Mouse (Mus musculus) spleen, adult 18-20 months (tissue): Measurements from ENCODE around the gene Rabl6.

Experiments used
- DNase-seq, 2 experiments: peaks; one replicate each; pipeline ENCODE4 v3.0.0; 2022; ENCODE audit warnings: mixed read lengths in 2 of 2

Gene Rabl6

GRCm38 (mm10) chr2:25607761-25608622, at the start of gene Rabl6:
Gene Rabl6, minus strand, starts transcription at chr2:25608521.
- peak; percentile 75 to 86 for DNase-seq

GRCm38 (mm10) chr2:25657652-25658051, 49.3 kb upstream of the Rabl6 start, which contains the start of gene Lcn5:
Gene Lcn5, plus strand, starts transcription at chr2:25657952.
- DNase-seq, result no peak

DNA sequence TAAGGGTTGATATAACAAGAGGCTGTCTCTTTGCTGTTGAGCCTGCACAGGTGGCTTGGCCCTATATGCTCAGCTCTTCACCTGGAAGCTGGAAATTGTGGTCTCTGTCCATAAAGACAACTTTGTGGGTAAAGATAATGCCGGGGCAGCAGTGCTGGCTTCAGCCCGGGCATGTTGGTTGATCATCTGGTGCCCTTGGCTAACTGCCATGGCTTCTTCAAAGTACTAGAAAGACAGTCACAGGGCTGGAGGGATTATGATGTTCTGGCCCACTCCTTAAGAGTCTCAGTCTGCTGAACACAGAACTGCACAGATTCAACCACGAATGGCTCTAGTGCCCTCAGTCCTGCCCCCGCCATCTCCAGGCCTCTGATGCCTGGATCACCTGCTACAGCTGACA, 48.9 kb upstream of the Rabl6 start:
- no peak for DNase-seq

DNA sequence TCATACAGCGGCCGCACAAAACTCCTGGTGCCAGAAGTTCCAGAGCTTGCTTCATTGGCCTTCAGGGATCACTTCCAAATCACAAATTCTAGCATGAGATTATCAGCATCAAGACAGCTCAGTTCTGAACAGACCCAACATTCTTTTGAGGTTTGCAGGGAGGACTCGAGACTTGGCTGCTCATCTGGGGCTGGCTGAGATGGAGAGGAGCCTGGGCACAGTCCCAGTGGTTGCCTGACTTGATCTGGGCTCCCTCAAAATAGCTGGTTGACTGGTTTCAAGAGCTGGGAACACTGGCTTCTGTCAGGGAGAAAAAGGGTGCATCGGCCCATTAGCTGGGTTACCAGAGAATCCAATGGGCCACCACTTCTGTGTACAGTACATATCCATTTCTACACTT, 48.4 kb upstream of the Rabl6 start:
- no peak for DNase-seq

DNA sequence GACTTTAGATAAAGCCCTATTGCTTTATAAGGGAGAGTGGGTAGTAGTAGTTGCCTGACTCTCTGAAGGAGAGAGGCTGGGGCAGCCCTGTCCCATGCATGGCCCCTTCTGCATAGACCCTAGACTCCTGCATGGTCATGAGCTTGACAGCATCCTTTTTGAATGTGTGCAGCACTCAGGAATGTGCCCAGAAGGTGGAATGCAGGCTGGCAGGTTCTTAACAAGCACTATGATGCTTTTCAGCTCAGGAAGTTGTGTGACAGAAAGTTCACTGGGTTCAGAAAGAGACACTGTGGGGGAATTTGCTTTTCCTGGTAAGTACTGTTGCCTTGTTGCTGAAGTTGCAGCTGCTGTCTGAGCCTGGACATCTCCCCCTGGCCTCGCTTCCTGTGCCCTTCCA, 46.2 kb upstream of the Rabl6 start:
- no peak for DNase-seq

GRCm38 (mm10) chr2:25652902-25653301, 44.6 kb upstream of the Rabl6 start, which contains the start of gene Lcn8:
Gene Lcn8, plus strand, starts transcription at chr2:25653120.
- no peak for DNase-seq

DNA sequence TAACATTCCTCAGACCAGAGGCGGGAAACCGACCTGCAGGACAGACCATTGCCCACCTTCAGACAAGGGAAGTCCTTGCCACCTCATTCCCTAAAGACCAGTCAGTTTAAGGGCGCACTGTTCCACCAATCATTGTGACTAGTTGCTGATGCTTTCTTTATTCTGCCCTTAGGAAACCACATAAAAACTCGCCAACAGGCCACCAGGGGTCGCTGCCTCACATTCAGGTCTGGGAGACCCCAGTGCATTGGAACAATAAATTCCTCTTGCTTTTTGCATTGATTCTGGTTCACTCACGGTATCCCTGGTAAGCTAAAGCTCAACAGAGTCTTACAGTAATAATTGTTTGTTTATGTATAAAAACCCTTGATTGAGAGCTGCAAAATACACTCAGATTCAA, 31.6 kb upstream of the Rabl6 start:
- DNase-seq, result peak in 1 of 2 experiments; percentile 46

DNA sequence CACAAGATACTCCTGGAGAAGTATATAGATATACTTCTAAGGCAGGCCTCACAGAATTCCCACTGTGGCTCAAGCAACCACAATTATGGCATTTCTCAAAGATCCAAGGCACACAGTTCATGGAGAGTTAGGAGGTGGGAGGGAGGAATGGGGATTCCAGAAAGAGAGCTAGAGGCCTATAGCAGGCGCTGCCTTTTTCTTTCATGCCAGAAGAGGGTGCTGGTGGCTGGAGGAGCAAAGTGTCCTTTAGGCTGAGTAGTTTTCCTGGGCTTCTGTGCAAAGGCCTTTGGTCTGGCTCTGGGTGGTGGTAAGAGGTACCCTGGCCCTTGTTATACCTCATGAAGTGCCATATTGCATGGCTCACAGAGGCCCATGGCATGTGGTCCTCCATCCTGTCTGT, 25.7 kb upstream of the Rabl6 start:
- no peak for DNase-seq

DNA sequence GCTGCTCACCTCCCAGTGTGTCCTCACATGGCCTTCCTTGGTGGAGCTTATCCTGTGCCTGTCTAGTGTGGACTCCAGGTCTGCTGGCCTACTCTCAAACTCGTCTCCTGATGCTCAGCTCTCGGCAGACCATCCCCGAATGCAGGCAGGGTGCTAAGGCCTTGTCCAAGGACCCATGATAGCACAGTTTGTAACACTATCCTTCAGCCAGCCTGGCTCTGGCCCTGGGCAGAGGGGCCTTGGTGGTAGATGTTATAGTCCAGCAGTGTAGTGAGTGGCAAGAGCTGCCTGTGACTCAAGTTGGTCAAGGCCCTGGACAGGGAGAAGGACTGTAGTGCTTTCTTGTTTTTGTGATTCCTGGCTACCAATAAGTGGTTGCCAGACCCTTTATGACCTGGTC, 25.3 kb upstream of the Rabl6 start:
- DNase-seq, result no peak

- no peak for DNase-seq
Measured at GRCm38 (mm10) chr2:25628738-25629137, 20.4 kb upstream of the Rabl6 start.

- no peak for DNase-seq
Measured at GRCm38 (mm10) chr2:25627811-25628210, 19.5 kb upstream of the Rabl6 start, which contains the start of gene Fcna. Gene Fcna, minus strand, starts transcription at chr2:25628030.

- DNase-seq, result no peak
Measured at GRCm38 (mm10) chr2:25625986-25626385, 17.7 kb upstream of the Rabl6 start.

GRCm38 (mm10) chr2:25621229-25622200, 13.2 kb upstream of the Rabl6 start, which contains the start of gene Tmem141:
Gene Tmem141, minus strand, starts transcription at chr2:25622005.
- DNase-seq, result peak; percentile 65 to 71

- DNase-seq, result no peak
Measured at GRCm38 (mm10) chr2:25620852-25621228, 12.5 kb upstream of the Rabl6 start.

- DNase-seq, result no peak
Measured at GRCm38 (mm10) chr2:25620386-25620785, 12.1 kb upstream of the Rabl6 start.

DNA sequence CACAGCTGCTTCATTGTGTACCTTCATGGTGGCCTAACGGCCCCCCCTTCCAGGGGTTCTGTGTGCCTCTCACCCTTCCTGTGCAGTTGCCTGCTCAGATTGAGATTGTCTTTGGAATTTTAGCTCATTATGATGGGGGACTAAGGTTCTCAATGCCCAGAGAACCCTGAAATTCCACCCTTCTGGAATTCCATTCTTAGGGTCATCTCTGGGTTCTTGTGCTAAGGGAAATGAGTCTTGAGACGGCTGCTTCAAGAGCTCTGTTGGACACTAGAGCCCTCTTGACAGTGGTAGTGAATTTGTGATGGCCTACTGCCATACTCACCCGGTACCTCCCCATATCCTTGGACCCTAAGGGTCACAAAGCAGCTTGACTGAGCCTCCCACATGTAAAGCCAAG, 9.3 kb upstream of the Rabl6 start, which contains the start of gene Ccdc183:
Gene Ccdc183 (minus strand): TSS at position 101 of the 400 bp plus-strand sequence.
- no peak for DNase-seq

- DNase-seq, result no peak
Measured at GRCm38 (mm10) chr2:25616398-25616797, 8.1 kb upstream of the Rabl6 start.

GRCm38 (mm10) chr2:25608671-25609070, 350 bp upstream of the Rabl6 start:
- DNase-seq, result no peak

DNA sequence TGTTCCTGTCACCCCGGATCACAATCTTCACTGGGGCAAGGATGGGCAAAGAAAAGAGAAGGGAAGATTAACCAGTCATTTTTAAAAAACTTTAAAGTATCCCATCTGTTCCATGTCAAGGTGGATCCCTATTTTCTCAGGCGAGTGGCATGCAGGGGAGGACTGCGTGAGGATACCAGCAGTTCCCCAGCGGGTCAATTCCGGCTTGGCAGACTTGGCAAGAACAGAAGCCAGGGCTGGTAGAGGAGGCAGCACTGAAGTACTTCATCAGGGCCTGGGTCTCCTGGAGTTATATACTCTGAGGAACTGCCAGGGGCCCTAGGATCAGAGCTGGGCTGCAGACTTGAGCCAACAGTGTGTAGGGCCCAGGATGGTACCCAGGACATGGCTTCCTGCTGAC, 5.8 kb downstream of the Rabl6 start:
- no peak for DNase-seq

DNA sequence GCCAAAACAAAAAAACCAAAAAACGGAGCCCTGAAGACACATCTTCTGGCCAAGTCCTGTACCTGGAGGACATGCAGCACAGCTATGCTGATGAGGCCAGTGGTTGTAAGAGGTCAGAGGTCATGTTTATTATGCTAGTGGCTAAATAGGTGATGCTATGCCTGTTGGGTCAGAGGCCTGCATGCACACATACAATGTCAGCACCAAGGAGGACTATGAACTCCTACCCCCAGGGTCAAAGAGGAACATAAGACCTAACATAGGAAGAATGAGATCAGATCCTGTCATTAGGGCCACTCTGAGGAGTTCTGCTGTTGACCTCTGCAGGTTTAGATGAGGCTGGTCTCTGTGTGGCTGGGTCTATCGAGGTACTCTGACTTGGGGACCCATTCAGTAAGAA, 8.3 kb downstream of the Rabl6 start:
- DNase-seq, result no peak

GRCm38 (mm10) chr2:25598749-25599148, 9.6 kb downstream of the Rabl6 start:
- DNase-seq, result no peak

DNA sequence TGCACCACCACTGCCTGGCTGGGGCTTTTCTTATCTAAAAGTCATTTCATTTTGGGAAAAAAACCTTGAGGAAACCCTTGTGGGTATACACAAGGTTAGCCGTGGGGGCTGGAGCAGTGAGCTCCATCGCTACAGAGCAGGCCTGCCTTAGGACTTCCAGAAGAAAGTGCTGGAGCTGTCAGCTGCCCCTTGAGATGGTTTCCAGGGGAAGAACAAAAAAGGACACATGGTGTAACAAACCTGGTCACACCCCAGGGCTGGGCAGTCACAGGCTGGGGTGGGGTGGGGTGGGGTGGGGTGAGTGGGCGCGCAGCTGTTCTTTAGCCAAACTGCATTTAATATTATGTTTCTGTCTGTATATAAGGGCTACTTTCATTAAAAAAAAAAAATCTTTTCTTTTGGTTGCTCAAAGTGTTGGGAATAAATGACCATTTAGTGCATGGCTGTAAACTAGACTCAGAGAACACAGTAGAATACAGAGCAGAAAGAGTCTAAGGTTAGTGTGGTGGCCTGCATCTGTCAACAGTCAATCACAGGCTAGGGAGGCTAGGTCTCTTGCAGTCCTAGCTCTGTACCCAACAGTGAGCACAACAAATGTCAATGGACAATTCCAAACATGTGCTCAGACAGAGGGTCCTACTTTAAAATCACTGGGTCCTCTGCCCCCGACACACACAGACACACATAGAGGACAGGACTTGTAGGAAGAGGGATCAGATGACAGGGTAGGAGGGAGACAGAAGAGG, 11.4 kb downstream of the Rabl6 start:
- no peak for DNase-seq
